Mouse (Mus musculus) adrenal gland, adult (tissue): ENCODE measurements at regions not wholly inside any gene's neighbourhood (a gene's known extent, or its start where the extent isn't known, plus 50 kb on each side); places are given as distances from the start of the nearest gene placed in this dataset.

Source experiments
- DNase-seq, 2 experiments: peaks; one replicate each; pipeline ENCODE4 v3.0.0; 2022 to 2023; ENCODE audit warnings: low spot score in 1 of 2; ENCODE audit not compliant: inconsistent age in 2 of 2

DNA sequence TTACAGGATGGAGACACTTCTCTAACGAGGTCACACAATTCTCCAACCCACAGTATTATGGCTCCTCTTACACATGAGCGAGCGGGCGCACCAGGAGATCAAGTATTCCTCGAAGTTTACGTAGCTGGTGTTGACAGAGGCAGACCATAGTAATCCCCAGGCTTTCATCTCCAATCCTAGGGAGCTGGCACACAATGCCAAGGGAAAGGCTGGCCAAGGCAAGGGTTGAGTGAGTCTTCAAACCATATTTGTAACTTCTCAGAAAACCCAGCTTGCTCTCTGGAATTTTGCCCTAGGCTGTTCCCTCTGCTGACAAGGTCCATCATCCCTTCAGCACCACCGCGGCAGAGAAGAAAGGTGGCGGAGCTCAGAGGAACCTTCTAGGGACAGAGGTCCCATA is 94.0 kb downstream of the Hes1 start:
- no peak for DNase-seq

DNA sequence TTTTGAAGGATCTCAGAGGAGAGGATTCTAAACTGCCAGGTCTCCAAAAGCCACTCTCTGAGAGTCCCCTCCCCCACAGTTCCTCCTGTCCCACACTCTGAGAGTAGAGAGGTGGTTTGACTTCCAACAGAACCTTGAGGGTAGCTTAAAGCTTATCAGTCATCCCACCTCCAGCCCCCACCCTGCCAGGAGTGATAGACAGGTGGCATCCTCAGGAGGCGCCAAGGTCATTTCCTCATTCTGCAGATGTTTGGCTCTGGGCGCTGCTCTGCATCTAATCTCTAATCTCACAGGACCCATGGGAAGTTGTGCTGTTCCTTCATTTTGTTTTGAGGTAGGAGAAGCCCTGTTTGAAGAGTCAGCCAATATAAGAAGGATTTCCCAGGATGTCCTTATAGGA is 96.2 kb downstream of the Hes1 start:
- no peak for DNase-seq

- no peak for DNase-seq
These were observed 99.1 kb downstream of the Hes1 start for GRCm38 (mm10) chr16:30163303-30163702.

- DNase-seq, result no peak
These were observed 101.5 kb downstream of the Hes1 start for GRCm38 (mm10) chr16:30165667-30166180.

DNA sequence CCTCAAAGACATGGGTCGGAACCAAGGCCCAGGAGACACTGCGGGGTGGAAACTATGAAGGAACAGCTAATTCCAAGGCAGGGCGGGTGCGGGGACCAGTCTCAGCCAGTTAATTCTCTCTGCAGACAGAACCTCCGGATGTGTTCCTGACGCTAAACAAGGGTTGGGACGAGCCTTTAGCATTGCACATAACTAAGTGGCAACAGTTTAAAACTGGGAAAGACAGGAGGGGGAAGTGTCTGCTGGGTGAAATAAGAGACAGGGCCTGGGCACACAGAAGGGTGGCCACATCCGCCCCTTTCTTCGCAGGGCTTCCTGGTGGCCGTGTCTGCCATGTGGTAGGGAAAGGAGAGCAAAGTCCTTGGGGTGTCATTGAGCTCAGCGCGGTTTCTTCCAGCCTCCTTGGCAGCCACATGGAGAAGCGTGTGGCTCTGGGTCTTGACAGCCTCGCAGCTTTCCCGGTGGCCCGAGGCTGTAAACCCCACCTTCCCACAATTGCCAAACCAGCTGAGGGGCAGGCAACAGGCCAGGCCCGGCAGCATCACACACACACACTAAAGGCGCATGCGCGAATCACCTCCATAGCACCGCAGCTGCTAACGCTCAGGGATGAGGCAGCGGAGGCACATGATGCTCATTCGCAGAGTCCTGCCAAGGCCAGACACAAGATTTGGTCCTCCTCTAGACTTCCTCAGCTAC is 95.8 kb downstream of the Cpn2 start:
- DNase-seq, result no peak

DNA sequence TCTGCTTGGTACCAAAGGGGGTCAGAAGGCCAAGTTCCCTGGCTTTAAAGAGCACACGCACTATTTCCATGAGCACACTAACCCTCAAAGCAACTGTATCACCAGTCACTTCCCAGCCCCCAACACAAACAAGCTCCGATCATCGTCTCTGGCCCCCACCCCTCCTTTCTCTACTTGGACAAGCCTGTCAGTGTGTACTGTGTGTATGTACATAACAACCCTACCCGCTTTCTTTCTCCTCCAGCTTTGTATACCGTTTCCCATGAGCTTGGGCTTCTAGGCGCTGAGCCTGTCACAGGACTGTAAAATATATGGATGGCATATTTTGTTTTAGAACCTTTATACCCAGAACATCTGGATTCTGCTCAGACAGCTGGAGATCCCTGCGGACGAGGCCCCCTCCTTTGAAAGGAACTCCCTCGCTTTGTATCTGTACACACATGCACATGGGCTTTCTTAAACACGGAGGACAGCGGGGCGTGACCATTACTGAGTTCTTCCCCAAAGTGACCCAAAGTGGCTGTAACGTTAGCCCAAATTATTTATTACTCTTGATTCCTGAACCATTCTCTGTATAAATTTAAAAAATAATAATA is 95.1 kb downstream of the Cpn2 start:
- DNase-seq, result no peak

DNA sequence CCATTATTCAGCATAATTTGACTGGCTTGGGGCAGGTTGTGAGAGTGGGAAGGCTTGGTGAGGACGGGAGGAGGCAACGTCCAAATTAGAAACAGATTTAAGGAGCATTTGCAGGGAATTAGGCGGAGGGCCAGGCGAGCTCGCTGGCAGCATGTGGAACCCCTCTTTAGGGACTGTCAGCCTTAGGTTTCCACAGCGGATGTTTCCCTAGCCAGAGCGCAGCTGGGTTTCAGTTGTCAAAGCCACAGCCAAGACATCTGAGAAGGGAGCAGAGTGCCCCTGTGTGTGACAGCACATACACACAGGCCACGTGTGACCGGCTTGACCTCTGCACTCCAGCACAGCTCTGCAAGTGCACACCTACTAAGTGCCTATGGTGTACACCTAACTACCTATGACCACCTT is 94.5 kb downstream of the Cpn2 start:
- no peak for DNase-seq

DNA sequence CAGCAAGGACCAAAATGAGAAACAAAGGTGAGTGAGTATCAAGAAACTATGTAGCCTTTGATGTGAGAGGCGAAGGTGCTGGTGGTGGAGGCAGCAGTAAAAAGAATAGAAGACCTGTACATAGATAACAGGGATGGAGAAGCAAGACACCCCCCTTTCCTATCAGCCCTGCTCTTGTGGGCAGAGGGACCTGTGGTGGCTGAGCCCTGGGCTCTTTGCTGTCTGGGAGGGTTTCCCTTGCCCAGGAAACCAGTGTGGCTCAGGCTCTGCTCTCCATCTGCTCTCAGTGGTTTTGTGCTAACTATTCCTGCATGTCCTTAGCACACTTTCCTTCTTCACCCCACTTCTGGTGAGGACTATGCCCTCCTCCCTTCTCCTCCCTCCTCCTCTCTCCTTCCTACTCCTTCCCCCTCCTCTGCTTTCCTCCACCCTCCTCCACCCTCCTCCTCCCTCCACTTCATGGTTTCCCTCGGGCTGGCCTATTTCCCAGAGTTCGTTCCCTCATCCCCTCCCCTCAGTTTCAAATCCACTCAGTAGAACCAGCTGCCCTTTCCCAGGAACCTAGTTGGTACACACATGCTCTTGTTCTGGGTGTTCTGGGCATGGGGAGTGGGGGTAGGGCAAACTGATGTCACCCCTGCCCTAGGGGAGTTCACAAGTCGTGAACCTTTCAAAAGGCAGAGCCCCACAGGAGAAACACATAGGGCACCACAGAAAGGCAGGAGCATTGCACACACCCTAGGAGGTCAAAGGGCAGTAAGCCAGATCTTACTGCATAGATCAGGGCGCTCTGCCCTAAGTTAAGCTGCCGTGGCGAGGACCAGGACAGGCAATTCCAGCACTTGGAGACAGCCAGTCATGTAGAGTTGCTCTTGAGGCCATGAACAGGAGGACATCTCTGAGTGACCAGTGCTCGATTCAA is 93.1 kb downstream of the Cpn2 start:
- DNase-seq, result no peak

GRCm38 (mm10) chr16:30176306-30176705 is 91.0 kb downstream of the Cpn2 start:
- DNase-seq, result no peak

DNA sequence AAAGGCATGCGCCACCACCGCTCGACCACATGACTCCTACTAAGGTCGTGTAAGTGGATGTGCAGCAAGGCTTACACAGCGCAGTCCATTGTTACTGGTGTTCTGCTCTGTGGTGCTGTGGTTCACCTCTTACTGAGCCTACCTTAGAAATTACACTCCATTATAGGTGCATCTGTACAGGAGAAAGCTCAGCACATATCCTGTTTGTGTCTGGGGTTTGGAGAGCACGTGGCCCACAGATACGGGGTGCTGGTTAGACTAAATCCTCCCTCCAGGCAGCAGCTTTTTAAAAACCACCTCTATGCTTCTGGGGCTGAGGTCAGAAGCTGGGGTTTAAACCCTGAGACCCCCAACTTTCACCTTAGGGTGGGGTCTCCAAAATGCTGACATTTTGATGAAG is 89.5 kb downstream of the Cpn2 start:
- no peak for DNase-seq

GRCm38 (mm10) chr16:30178596-30178995 is 88.7 kb downstream of the Cpn2 start:
- no peak for DNase-seq

DNA sequence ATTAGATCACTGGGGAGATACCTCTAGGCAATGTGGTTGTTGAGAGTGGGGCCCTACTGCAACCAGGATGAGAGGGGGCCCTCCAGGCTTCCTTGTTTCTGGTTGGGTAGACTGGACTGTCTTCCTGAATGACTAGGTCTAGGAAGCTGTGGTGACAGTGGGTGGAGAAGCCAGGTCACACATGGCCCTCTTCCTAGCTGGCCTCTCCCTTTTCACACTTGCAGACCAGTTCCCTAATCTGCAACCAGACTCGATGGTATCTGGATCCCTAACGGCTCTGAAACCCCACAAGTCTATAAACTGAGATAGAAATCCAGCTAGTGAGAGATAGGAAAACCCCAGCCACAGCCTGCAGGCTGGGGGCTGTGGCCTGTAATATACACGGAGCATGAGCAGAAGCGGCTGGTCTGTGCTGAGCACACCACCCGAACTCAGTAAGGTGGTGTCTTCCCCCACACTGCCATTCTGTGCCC is 87.8 kb downstream of the Cpn2 start:
- DNase-seq, result no peak

DNA sequence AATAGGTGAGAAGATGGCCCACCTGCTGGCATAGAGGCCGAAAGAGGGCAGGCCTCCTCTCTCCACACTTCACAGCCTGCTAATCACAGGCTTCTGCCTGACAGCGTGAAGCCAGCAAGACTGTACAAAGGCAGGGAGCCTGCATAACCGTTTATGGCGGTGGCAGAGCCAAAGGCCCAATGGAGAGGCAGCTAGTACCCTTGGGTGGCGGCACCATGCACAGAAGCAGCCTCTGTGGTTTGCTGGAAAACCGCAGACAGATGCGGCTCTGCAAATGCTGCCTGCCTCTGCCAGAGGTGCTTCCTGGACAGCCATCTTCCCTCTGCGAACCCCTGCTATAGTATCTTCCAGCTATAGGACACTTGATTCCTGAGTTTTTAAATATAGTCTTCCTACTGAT is 86.2 kb downstream of the Cpn2 start:
- peak in 1 of 2 experiments; percentile 30 for DNase-seq

GRCm38 (mm10) chr16:30184591-30185265 is 82.6 kb downstream of the Cpn2 start:
- peak; percentile 80 to 85 for DNase-seq

DNA sequence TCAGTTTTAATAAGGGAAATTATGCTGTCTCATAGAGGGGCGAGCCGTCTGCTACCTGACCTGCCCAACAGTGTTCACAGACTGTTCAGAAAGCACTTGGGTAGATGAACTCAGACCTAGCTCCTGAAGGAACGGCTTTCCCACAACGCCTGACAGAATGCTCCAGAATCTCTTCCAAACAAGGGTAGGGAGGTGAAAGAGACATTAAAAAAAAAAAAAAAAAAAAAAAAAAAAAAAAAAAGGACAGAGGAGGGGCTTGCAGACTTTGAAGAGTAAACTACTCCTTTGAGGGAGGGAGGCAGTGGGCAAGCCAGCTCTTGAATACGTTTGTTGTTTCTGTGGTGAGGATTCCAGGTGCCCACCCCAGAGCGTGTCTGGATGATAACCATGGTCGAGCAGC is 81.6 kb downstream of the Cpn2 start:
- peak in 1 of 2 experiments; percentile 55 for DNase-seq

GRCm38 (mm10) chr16:30186201-30186700 is 81.0 kb downstream of the Cpn2 start:
- peak in 1 of 2 experiments; percentile 71 for DNase-seq

DNA sequence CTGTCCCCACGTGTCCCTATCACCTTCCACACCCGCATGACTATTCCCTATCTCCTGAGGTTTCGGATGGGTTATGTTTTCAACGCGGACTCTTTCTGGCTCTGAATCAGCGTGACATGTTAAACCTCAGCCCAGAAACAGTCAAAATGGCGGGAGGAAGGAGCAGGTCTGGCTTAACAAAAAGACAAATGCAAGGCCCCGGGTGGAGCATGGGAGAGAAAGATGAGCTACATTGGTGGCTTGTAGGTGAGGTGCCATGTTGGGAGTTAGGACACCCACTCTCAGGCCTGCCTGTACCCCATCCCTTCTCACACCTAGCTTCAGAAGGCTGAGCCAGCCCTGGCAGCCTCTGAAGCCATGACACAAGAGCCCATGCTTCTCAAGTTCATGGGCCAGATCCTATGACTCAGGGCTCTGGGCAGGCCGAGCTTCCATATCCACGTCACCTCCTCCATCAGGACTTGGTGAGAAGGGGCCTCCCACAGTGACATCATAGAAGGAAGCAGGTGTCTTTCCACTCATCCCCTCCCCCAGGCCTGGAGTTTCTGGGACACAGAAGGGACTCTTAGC is 80.5 kb downstream of the Cpn2 start:
- peak; percentile 84 to 89 for DNase-seq

DNA sequence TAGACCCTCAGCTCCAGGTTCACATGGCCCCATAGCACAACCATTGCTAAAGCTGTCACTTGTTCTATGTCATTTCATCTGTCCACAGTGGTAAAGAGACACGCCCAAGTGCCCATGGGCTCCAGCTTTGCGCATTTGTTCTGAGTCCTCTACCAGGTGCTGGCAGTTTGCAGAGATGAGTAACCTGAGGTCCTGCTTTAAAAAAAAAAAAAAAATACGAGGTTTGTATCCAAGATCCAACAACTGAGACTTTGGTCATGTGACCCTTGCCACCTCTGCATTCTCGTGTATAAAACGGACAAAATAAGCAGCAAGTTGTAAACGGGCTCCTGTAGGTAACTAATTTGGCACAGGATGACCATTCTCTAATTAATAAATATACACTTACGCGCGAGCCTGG is 79.9 kb downstream of the Cpn2 start:
- DNase-seq, result no peak

DNA sequence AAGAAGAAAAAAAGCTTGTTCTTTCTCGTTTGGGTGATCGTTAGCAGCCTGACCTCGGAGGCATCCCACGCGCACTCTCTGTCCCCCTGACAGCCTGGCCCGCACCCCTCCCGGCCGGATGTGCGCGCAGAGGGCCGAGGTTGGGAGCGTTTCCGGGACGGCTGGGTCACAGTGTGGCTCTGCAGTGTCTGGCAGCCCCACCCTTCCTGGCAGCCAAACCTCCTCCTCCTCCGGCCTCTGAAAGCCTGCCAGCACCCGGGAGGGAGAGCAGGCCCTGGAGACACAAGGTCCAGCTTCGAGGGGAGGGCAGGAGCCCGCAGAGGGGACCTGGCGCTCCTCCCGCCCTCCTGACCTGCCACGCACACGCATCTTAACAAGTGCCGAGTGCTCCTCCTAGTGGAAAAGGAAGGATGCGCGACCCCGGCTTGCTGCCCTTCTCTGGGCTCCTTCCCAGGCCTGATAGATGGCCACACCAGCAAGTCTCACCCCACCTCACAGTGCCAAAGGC is 79.3 kb downstream of the Cpn2 start:
- peak; percentile 99 for DNase-seq

DNA sequence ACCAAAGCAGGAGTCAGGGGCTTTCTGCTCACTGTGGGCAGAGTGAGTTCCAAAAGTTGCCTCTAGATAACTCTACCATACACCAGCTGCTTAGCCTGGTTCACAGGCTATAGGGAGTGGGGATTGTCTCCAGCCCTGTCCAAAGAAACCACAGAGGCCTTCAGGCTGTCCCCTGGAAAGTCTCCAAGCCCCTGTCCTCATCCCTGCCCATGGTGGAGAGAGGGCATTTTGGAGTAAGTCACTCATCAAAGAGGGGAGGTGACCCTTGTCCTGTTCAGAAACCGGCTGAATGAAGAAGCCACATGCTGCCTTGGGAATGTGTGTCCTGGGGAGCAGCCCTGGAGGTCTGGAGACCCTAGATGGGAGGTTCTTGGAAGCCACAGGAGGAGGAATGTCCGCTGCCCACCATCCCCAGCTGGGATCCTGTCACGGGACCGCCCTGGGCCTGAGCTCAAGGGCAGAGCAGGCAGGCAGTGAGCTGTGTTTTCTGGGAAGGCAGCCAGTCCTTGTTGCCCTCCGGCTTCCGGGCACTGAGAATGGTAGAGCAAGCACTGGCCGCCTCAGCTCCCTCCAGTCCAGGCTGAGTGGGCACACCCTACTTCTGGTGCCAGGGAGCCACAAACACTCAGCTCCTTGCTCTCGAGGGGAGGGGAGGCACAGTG is 78.4 kb downstream of the Cpn2 start:
- DNase-seq, result peak; percentile 91 to 97
